Comparison of ENCODE assay signal across 9 mouse cellular contexts in genomic region chr11:116106963-116107776, GRCm38 (mm10). TPM values are rescaled to one million over a fixed set of nuclear protein-coding genes. Genes with fewer than 3 reads are reported as not detected.
DNase-seq lines count a peak whose midpoint lies in the region; ATAC-seq and TF ChIP-seq lines count a peak whose summit lies in the region.
"Had no signal": no experiment of that assay in that cellular context is flagged by ENCODE, and none has a peak within 500 bp of the region (broad histone marks: within the 10 kb centered on the region; RNA-seq: fewer than 3 reads in every experiment).

No protein-coding gene starts in this region.

- H3K4me3 ChIP-seq in hindbrain, embryonic 16.5 days (ENCODE audit: low read length) = no peak overlapping the region; the same call in 1 of the 2 replicates
- H3K4me3 ChIP-seq in hindbrain, embryonic 13.5 days = no peak overlapping the region
- H3K4me3 ChIP-seq in intestine, postnatal 0 days (ENCODE audit: low read depth, low read length) = peak overlapping the region; percentile 59
- no peak overlapping the region; the same call in 1 of the 2 replicates for H3K4me3 ChIP-seq in midbrain, postnatal 0 days (ENCODE audit: low read depth, low read length)

- H3K27me3 ChIP-seq in hindbrain, embryonic 16.5 days (replicated peaks; ENCODE audit: control insufficient read depth, insufficient read depth, low read length) = peaks cover 42% of the 10 kb centered on the region
- peaks cover 69% of the 10 kb centered on the region for H3K27me3 ChIP-seq in hindbrain, embryonic 13.5 days
- H3K27me3 ChIP-seq in intestine, postnatal 0 days (replicated peaks; ENCODE audit: control insufficient read depth, insufficient read depth, low read length) = peaks cover 28% of the 10 kb centered on the region
- H3K27me3 ChIP-seq in midbrain, postnatal 0 days (ENCODE audit: insufficient read depth, low read length) = peaks cover 50% of the 10 kb centered on the region

- H3K9ac ChIP-seq in hindbrain, embryonic 16.5 days (ENCODE audit: low read depth, low read length) = peak overlapping the region; percentile 33
- H3K9ac ChIP-seq in hindbrain, embryonic 13.5 days = no peak overlapping the region
- H3K9ac ChIP-seq in intestine, postnatal 0 days (ENCODE audit: low read depth, low read length) = no peak overlapping the region
- H3K9ac ChIP-seq in midbrain, postnatal 0 days (replicated peaks; ENCODE audit: low read length, poor library complexity, severe bottlenecking) = 0 out of 2 replicates have a peak overlapping the region, but pooled peaks have one; percentile 13

- no peaks in the 10 kb centered on the region for H3K36me3 ChIP-seq in hindbrain, embryonic 16.5 days (ENCODE audit: control insufficient read depth, insufficient read depth, low read length)
- H3K36me3 ChIP-seq in hindbrain, embryonic 13.5 days = no peaks in the 10 kb centered on the region
- H3K36me3 ChIP-seq in intestine, postnatal 0 days (ENCODE audit: control insufficient read depth, insufficient read depth) = no peaks in the 10 kb centered on the region
- H3K36me3 ChIP-seq in midbrain, postnatal 0 days (ENCODE audit: insufficient read depth, low read length) = no peaks in the 10 kb centered on the region

- no peak overlapping the region for H3K27ac ChIP-seq in hindbrain, embryonic 16.5 days (ENCODE audit: low read depth, low read length)
- no peak overlapping the region for H3K27ac ChIP-seq in hindbrain, embryonic 13.5 days
- no peak overlapping the region for H3K27ac ChIP-seq in intestine, postnatal 0 days (ENCODE audit: low read depth, low read length)
- H3K27ac ChIP-seq in midbrain, postnatal 0 days (ENCODE audit: low read depth, low read length) = no peak overlapping the region

- 17% methylated on average over 13 of the region's 14 CpGs for WGBS in hindbrain, embryonic 16.5 days
- 15% methylated on average over 14 of the region's 14 CpGs for WGBS in hindbrain, embryonic 13.5 days
- WGBS in intestine, postnatal 0 days = 54% methylated on average over 14 of the region's 14 CpGs
- 22% methylated on average over 12 of the region's 14 CpGs for WGBS in midbrain, postnatal 0 days

- TF ChIP-seq CTCF in brain, embryonic 14.5 days (IDR thresholded peaks at IDR 0.05; ENCODE audit: borderline replicate concordance, extremely low read depth, insufficient read depth, insufficient read length) = 0 out of 2 replicates have a peak, but pooled peaks have one; percentile 0
- peak; percentile 44 for TF ChIP-seq CTCF in intestine, postnatal 0 days (IDR thresholded peaks at IDR 0.05; ENCODE audit: low read depth)
- peak; percentile 28 for TF ChIP-seq CTCF in midbrain, postnatal 0 days (IDR thresholded peaks at IDR 0.05)

- TF ChIP-seq POLR2A in brain, embryonic 14.5 days (IDR thresholded peaks at IDR 0.05; ENCODE audit: borderline replicate concordance, extremely low read depth, insufficient read depth, insufficient read length, poor library complexity, severe bottlenecking) = no peak

- peaks cover 28% of the 10 kb centered on the region for H3K4me1 ChIP-seq in hindbrain, embryonic 16.5 days (ENCODE audit: control insufficient read depth, insufficient read depth, low read depth, low read length)
- H3K4me1 ChIP-seq in hindbrain, embryonic 13.5 days (replicated peaks) = peaks cover 64% of the 10 kb centered on the region
- peaks cover 22% of the 10 kb centered on the region for H3K4me1 ChIP-seq in intestine, postnatal 0 days (replicated peaks; ENCODE audit: control insufficient read depth, insufficient read depth, low read length)
- H3K4me1 ChIP-seq in midbrain, postnatal 0 days (ENCODE audit: insufficient read depth, low read length) = no peaks in the 10 kb centered on the region

- H3K4me2 ChIP-seq in hindbrain, embryonic 16.5 days (ENCODE audit: low read length) = peak overlapping the region; percentile 43
- no peak overlapping the region for H3K4me2 ChIP-seq in hindbrain, embryonic 13.5 days
- peak overlapping the region; percentile 75 for H3K4me2 ChIP-seq in intestine, postnatal 0 days (replicated peaks; ENCODE audit: low read depth)
- H3K4me2 ChIP-seq in midbrain, postnatal 0 days (ENCODE audit: low read depth, low read length, poor library complexity, severe bottlenecking) = peak overlapping the region; percentile 66

- no peak for ATAC-seq in hindbrain, embryonic 16.5 days
- no peak for ATAC-seq in hindbrain, embryonic 13.5 days (ENCODE audit: low FRiP score)
- ATAC-seq in intestine, postnatal 0 days = no peak
- no peak for ATAC-seq in midbrain, postnatal 0 days (ENCODE audit: low FRiP score)

- no peaks in the 10 kb centered on the region for H3K9me3 ChIP-seq in hindbrain, embryonic 16.5 days (ENCODE audit: control insufficient read depth, low read length)
- no peaks in the 10 kb centered on the region for H3K9me3 ChIP-seq in hindbrain, embryonic 13.5 days
- no peaks in the 10 kb centered on the region for H3K9me3 ChIP-seq in intestine, postnatal 0 days (ENCODE audit: control insufficient read depth)
- H3K9me3 ChIP-seq in midbrain, postnatal 0 days (ENCODE audit: low read length) = no peaks in the 10 kb centered on the region

- no peak for DNase-seq in brain, embryonic 14.5 days (ENCODE audit: low read depth)
- no peak for DNase-seq in midbrain, postnatal 0 days (ENCODE audit: low spot score)
- DNase-seq in thymus, adult 18-20 months = no peak
- DNase-seq in cerebellum, adult 11-12 months = no peak
- DNase-seq in cerebellum, adult 9-11 months = no peak
- DNase-seq: lung, adult 2 months had no signal

RNA-seq across cellular contexts. Expression of gene Trim47, which starts 19.8 kb away (rescaled TPM):
- polyA plus RNA-seq in hindbrain, embryonic 16.5 days (2015; fragmentation: Nextera tagmentation; extraction: Ambion mirVana) = 13.5 and 14.5 TPM in 2 replicates
- polyA plus RNA-seq in hindbrain, embryonic 13.5 days (2015; fragmentation: Nextera tagmentation; extraction: Ambion mirVana) = 3.9 and 4.5 TPM in 2 replicates
- polyA plus RNA-seq in brain, embryonic 14.5 days (2012; rRNA removed) = 4.2 and 5.3 TPM in 2 replicates
- 15.7 and 16.1 TPM in 2 replicates for polyA plus RNA-seq in intestine, postnatal 0 days (2015; fragmentation: Nextera tagmentation; extraction: Ambion mirVana)
- 12.6 and 16.8 TPM in 2 replicates for total RNA-seq in midbrain, postnatal 0 days (2014; rRNA removed)
- 9.0 and 11.7 TPM in 2 replicates for polyA plus RNA-seq in midbrain, postnatal 0 days (2015; fragmentation: Nextera tagmentation; extraction: Ambion mirVana)

RNA-seq across cellular contexts. Expression of gene Wbp2, which starts 20.4 kb away (rescaled TPM):
- 183 and 225 TPM in 2 replicates for polyA plus RNA-seq in hindbrain, embryonic 16.5 days (2015; fragmentation: Nextera tagmentation; extraction: Ambion mirVana)
- polyA plus RNA-seq in hindbrain, embryonic 13.5 days (2015; fragmentation: Nextera tagmentation; extraction: Ambion mirVana) = 129 and 133 TPM in 2 replicates
- polyA plus RNA-seq in brain, embryonic 14.5 days (2012; rRNA removed) = 142 and 148 TPM in 2 replicates
- 179 and 201 TPM in 2 replicates for polyA plus RNA-seq in intestine, postnatal 0 days (2015; fragmentation: Nextera tagmentation; extraction: Ambion mirVana)
- total RNA-seq in midbrain, postnatal 0 days (2014; rRNA removed) = 119 and 150 TPM in 2 replicates
- polyA plus RNA-seq in midbrain, postnatal 0 days (2015; fragmentation: Nextera tagmentation; extraction: Ambion mirVana) = 254 and 267 TPM in 2 replicates

RNA-seq across cellular contexts. Expression of gene Trim65, which starts 23.8 kb away (rescaled TPM):
- 3.0 and 4.2 TPM in 2 replicates for polyA plus RNA-seq in hindbrain, embryonic 16.5 days (2015; fragmentation: Nextera tagmentation; extraction: Ambion mirVana)
- 1.9 and 2.3 TPM in 2 replicates for polyA plus RNA-seq in hindbrain, embryonic 13.5 days (2015; fragmentation: Nextera tagmentation; extraction: Ambion mirVana)
- polyA plus RNA-seq in brain, embryonic 14.5 days (2012; rRNA removed) = 2.2 and 3.4 TPM in 2 replicates
- 3.1 and 3.3 TPM in 2 replicates for polyA plus RNA-seq in intestine, postnatal 0 days (2015; fragmentation: Nextera tagmentation; extraction: Ambion mirVana)
- total RNA-seq in midbrain, postnatal 0 days (2014; rRNA removed) = 5.7 and 7.6 TPM in 2 replicates
- 2.3 TPM in 2 replicates for polyA plus RNA-seq in midbrain, postnatal 0 days (2015; fragmentation: Nextera tagmentation; extraction: Ambion mirVana)

RNA-seq across cellular contexts. Expression of gene Unc13d, which starts 29.4 kb away (rescaled TPM):
- polyA plus RNA-seq in hindbrain, embryonic 16.5 days (2015; fragmentation: Nextera tagmentation; extraction: Ambion mirVana) = 0.69 and 0.80 TPM in 2 replicates
- 1.5 and 2.0 TPM in 2 replicates for polyA plus RNA-seq in hindbrain, embryonic 13.5 days (2015; fragmentation: Nextera tagmentation; extraction: Ambion mirVana)
- polyA plus RNA-seq in brain, embryonic 14.5 days (2012; rRNA removed) = 0.97 and 1.1 TPM in 2 replicates
- polyA plus RNA-seq in intestine, postnatal 0 days (2015; fragmentation: Nextera tagmentation; extraction: Ambion mirVana) = 1.1 and 1.2 TPM in 2 replicates
- 0.22 and 0.71 TPM in 2 replicates for total RNA-seq in midbrain, postnatal 0 days (2014; rRNA removed)
- 0.67 and 0.77 TPM in 2 replicates for polyA plus RNA-seq in midbrain, postnatal 0 days (2015; fragmentation: Nextera tagmentation; extraction: Ambion mirVana)

RNA-seq across cellular contexts. Expression of gene Mrpl38, which starts 31.5 kb away (rescaled TPM):
- 84.0 and 86.8 TPM in 2 replicates for polyA plus RNA-seq in hindbrain, embryonic 16.5 days (2015; fragmentation: Nextera tagmentation; extraction: Ambion mirVana)
- polyA plus RNA-seq in hindbrain, embryonic 13.5 days (2015; fragmentation: Nextera tagmentation; extraction: Ambion mirVana) = 76.4 and 78.2 TPM in 2 replicates
- 31.8 and 38.6 TPM in 2 replicates for polyA plus RNA-seq in brain, embryonic 14.5 days (2012; rRNA removed)
- polyA plus RNA-seq in intestine, postnatal 0 days (2015; fragmentation: Nextera tagmentation; extraction: Ambion mirVana) = 35.6 and 38.5 TPM in 2 replicates
- total RNA-seq in midbrain, postnatal 0 days (2014; rRNA removed) = 74.3 and 100 TPM in 2 replicates
- polyA plus RNA-seq in midbrain, postnatal 0 days (2015; fragmentation: Nextera tagmentation; extraction: Ambion mirVana) = 77.0 and 78.7 TPM in 2 replicates

Comparison
In these comparisons a context has a peak if more than half of its experiments do, and no peak if none do; other contexts are left out.
1. H3K9ac ChIP-seq: peak in hindbrain, embryonic 16.5 days (single experiment) and midbrain, postnatal 0 days (single experiment); none in hindbrain, embryonic 13.5 days (single experiment) and intestine, postnatal 0 days (single experiment).
2. Peak in every context shown above with its lines, with median percentiles within 50 percentile points of each other: CTCF ChIP-seq.